Mouse (Mus musculus) spleen, adult 2 months (tissue): Measurements from ENCODE around the gene Crot. TPM values are rescaled to one million over a fixed set of nuclear protein-coding genes. Genes with fewer than 3 reads are reported as not detected.
A peak's percentile ranks its signal among the peaks of the same experiment; 100 is the strongest.

ENCODE experiments used
- DNase-seq, 2 experiments: peaks; one replicate each; pipeline versions ENCODE4 v3.0.0 to v3.0.0-alpha.2; 2012 to 2021; ENCODE audit warnings: low spot score in 2 of 2, low read depth in 1 of 2
- H3K27ac ChIP-seq: fragments of 200-500 bp; 2 replicates; pipeline ENCODE4 v1.5.1; 2012; ENCODE audit warnings: low read length, inconsistent platforms; ENCODE audit not compliant: insufficient read depth
- H3K27me3 ChIP-seq: fragments of 200-500 bp; 2 replicates; pipeline ENCODE4 v1.6.1; 2012; ENCODE audit warnings: mild to moderate bottlenecking, moderate library complexity, low read length, inconsistent platforms; ENCODE audit not compliant: control insufficient read depth, insufficient read depth
- H3K36me3 ChIP-seq: fragments of 200-500 bp; 2 replicates; pipeline ENCODE4 v1.6.1; 2012; ENCODE audit warnings: mild to moderate bottlenecking, low read length, inconsistent platforms; ENCODE audit not compliant: control insufficient read depth, insufficient read depth
- H3K4me1 ChIP-seq: fragments of 200-500 bp; 2 replicates; pipeline ENCODE4 v1.6.1; 2011; ENCODE audit warnings: inconsistent platforms; ENCODE audit not compliant: control insufficient read depth, insufficient read depth, insufficient read length
- H3K4me3 ChIP-seq: fragments of 200-500 bp; 2 replicates; pipeline ENCODE4 v1.5.1; 2011; ENCODE audit warnings: mild to moderate bottlenecking, inconsistent platforms; ENCODE audit not compliant: insufficient read depth, insufficient read length; ENCODE audit errors: extremely low read depth
- CTCF ChIP-seq: fragments of 200-500 bp; IDR thresholded peaks from 2 replicates; pipeline ENCODE4 v1.5.1; 2011; ENCODE audit warnings: mild to moderate bottlenecking, inconsistent platforms; ENCODE audit not compliant: insufficient read depth, insufficient read length, insufficient replicate concordance; ENCODE audit errors: extremely low read depth
- POLR2A ChIP-seq: fragments of 200-500 bp; IDR thresholded peaks from 2 replicates; pipeline ENCODE4 v1.6.1; 2011; ENCODE audit warnings: low read depth, low read length, inconsistent platforms
- WGBS: fragments of 180-500 bp; shearing (Covaris S2); methylation state at CpG from one replicate; pipeline ENCODE4 v1.1.7; 2018; 5-methylcytosine and 5-hydroxymethylcytosine counted together
- polyA plus RNA-seq: library from polyadenylated mRNA; depleted of rRNA; stranded (reverse); fragments of >200 nt; gene quantifications from 2 replicates; pipeline ENCODE4 v1.2.3, GENCODE M21; 2012

Gene Crot
- polyA plus RNA-seq, 1 experiment, result 3.5 TPM

DNA sequence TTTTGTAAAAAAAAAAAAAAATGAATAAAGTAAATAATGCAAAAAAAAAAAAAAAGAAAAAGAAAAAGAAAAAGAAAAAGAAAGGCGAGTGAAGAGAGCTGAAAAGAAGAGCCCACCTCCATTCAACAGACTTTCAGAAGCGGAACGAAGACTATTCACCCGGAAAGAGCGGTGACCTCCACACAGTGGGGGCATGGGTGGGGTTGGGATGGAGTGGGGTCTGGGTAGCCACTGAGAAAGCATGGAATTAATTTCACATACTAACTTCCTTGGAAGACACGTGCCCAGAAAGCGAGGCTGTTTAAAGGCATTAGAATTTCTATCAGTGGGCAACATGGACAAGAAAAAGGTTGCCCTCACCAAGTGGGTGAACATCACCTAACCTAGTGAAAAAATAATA is 24.8 kb downstream of the Crot start:
- peaks cover 36% of the 10 kb centered on the region for H3K36me3 ChIP-seq
- no peak for DNase-seq
- no peak for TF ChIP-seq POLR2A
- H3K27ac ChIP-seq, result no peak overlapping the region
- no peaks in the 10 kb centered on the region for H3K27me3 ChIP-seq
- H3K4me1 ChIP-seq, result no peaks in the 10 kb centered on the region
- 97% methylated on average over 7 of the region's 7 CpGs for WGBS
- H3K4me3 ChIP-seq, result no peak overlapping the region

DNA sequence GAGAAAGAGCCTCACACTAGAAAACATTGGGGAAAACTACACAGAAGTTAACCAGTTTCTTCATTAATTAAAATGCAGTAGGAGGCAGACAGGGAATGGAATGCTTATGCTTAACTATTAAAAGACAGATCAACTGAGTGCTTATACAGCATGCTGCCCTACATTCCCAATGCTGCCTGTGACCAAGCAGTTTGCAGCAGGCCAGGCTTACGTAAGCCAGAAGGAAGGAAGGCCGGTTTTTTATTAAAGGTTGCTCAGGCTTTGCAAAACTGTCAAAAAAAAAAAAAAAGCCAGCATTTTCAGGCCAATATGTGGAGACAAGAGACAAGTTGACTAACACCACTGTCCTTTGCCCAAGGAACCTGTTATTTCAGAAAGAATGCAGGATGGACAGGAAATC is 26.4 kb downstream of the Crot start:
- WGBS, result 94% methylated on average over 2 of the region's 2 CpGs
- peaks cover 45% of the 10 kb centered on the region for H3K36me3 ChIP-seq
- no peaks in the 10 kb centered on the region for H3K27me3 ChIP-seq
- TF ChIP-seq POLR2A (no peak), CTCF (no peak)
- no peaks in the 10 kb centered on the region for H3K4me1 ChIP-seq
- no peak overlapping the region for H3K27ac ChIP-seq
- H3K4me3 ChIP-seq, result no peak overlapping the region
- DNase-seq, result no peak

DNA sequence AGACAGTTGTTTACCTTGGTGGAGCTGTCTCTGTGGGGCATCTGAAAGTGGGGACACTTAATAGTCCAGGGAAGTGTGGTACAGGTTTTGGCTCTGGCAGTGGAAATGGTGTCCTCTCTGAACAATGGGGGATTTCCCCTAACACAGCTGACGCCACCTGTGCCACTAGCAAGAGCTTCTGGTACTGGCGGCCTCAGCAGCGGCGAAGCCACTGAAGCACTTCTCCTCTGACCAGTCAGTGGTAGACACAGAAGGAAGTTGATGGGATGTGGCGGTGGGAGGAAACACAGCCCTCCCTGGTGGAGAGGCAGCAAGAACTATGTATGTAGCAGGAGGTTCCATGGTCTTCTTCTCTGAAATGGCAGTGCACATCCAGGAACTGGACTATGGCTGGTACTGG is 32.6 kb downstream of the Crot start:
- no peak overlapping the region for H3K4me3 ChIP-seq
- peak in 1 of 2 experiments; percentile 5 for DNase-seq
- no peak for TF ChIP-seq POLR2A
- TF ChIP-seq CTCF, result no peak
- no peak overlapping the region for H3K27ac ChIP-seq
- peaks cover 28% of the 10 kb centered on the region for H3K36me3 ChIP-seq
- WGBS, result 44% methylated on average over 5 of the region's 5 CpGs
- H3K27me3 ChIP-seq, result no peaks in the 10 kb centered on the region
- no peaks in the 10 kb centered on the region for H3K4me1 ChIP-seq

- TF ChIP-seq POLR2A (no peak), CTCF (no peak)
- no peaks in the 10 kb centered on the region for H3K4me1 ChIP-seq
- WGBS, result 88% methylated on average over 4 of the region's 4 CpGs
- H3K4me3 ChIP-seq, result no peak overlapping the region
- no peak for DNase-seq
- H3K27ac ChIP-seq, result no peak overlapping the region
- H3K27me3 ChIP-seq, result no peaks in the 10 kb centered on the region
- H3K36me3 ChIP-seq, result peaks cover 7% of the 10 kb centered on the region
Observed at GRCm38 (mm10) chr5:8960534-8960933, 36.6 kb downstream of the Crot start.

GRCm38 (mm10) chr5:8955544-8955943 is 41.6 kb downstream of the Crot start:
- no peaks in the 10 kb centered on the region for H3K27me3 ChIP-seq
- no peaks in the 10 kb centered on the region for H3K36me3 ChIP-seq
- no peak overlapping the region for H3K4me3 ChIP-seq
- H3K4me1 ChIP-seq, result no peaks in the 10 kb centered on the region
- no peak overlapping the region for H3K27ac ChIP-seq
- DNase-seq, result no peak
- WGBS, result 98% methylated on average over 3 of the region's 3 CpGs
- TF ChIP-seq CTCF, result no peak
- TF ChIP-seq POLR2A, result no peak

DNA sequence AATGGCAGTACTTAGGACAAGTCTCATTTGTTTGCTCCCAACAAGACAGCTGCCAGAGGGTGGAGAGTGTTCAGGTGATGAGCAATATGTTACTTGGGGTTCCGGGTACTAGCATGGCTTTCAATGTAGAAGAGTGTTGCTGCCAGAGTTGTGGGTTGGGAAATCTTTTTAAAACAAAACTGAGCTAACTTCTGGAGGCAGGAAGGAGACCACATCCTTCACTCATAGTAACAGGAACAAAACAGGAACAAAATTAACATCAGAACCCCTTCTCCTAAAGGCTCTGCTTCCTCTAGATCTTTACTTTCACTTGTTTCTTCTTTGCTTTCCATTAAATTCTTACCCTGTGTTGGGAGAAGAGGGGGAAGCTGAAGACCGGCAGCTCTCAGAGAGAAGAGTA is 43.5 kb downstream of the Crot start:
- TF ChIP-seq POLR2A (no peak), CTCF (no peak)
- no peak for DNase-seq
- H3K4me1 ChIP-seq, result no peaks in the 10 kb centered on the region
- H3K27ac ChIP-seq, result no peak overlapping the region
- H3K27me3 ChIP-seq, result no peaks in the 10 kb centered on the region
- 82% methylated on average over 2 of the region's 2 CpGs for WGBS
- H3K36me3 ChIP-seq, result no peaks in the 10 kb centered on the region
- no peak overlapping the region for H3K4me3 ChIP-seq

- Histone ChIP-seq H3K27ac (no peak overlapping the region), H3K4me3 (no peak overlapping the region), H3K27me3 (no peaks in the 10 kb centered on the region), H3K36me3 (no peaks in the 10 kb centered on the region), H3K4me1 (no peaks in the 10 kb centered on the region)
- WGBS, result 92% methylated on average over 4 of the region's 4 CpGs
- TF ChIP-seq CTCF (no peak), POLR2A (no peak)
- no peak for DNase-seq
Observed at GRCm38 (mm10) chr5:8947423-8948110, 49.6 kb downstream of the Crot start.
